Mouse (Mus musculus): ENCODE data around the gene Pfkfb4. TPM values are rescaled to one million over a fixed set of nuclear protein-coding genes. Genes with fewer than 3 reads are reported as not detected.

The Pfkfb4 gene
- polyA plus RNA-seq, 1 experiment from 2014 or later, result 7.8 TPM

- no peaks in the 10 kb centered on the region for H3K9me3 ChIP-seq (replicated peaks; ENCODE audit: control insufficient read depth, low read length)
- H3K36me3 ChIP-seq (replicated peaks; ENCODE audit: control insufficient read depth, insufficient read depth, low read depth, low read length), result no peaks in the 10 kb centered on the region
- peaks cover 6% of the 10 kb centered on the region for H3K27me3 ChIP-seq (ENCODE audit: control insufficient read depth, insufficient read depth, low read length)
- ATAC-seq (replicated peaks; ENCODE audit: insufficient number of reproducible peaks, low FRiP score, low TSS enrichment, low read depth) (no peak), DNase-seq (ENCODE audit: low spot score) (no peak)
- no peak overlapping the region for H3K9ac ChIP-seq (replicated peaks; ENCODE audit: low read length)
- H3K4me3 ChIP-seq (ENCODE audit: low read depth, low read length), result no peak overlapping the region
- no peak overlapping the region for H3K27ac ChIP-seq (replicated peaks; ENCODE audit: low read depth, low read length)
- H3K4me1 ChIP-seq (ENCODE audit: control insufficient read depth, insufficient read depth, low read length), result no peaks in the 10 kb centered on the region; the same call in none of the 2 replicates
- WGBS, result 89% methylated on average over 11 of the region's 11 CpGs
- no peak overlapping the region for H3K4me2 ChIP-seq (ENCODE audit: low read depth, low read length)
Measured at GRCm38 (mm10) chr9:108955846-108956245, 35.7 kb upstream of the Pfkfb4 start.

GRCm38 (mm10) chr9:108963577-108963976 lies 28.0 kb upstream of the Pfkfb4 start:
- Histone ChIP-seq H3K4me3 (ENCODE audit: low read depth, low read length) (no peak overlapping the region), H3K9me3 (replicated peaks; ENCODE audit: control insufficient read depth, low read length) (no peaks in the 10 kb centered on the region), H3K4me2 (ENCODE audit: low read depth, low read length) (no peak overlapping the region), H3K4me1 (ENCODE audit: control insufficient read depth, insufficient read depth, low read length) (no peaks in the 10 kb centered on the region), H3K9ac (replicated peaks; ENCODE audit: low read length) (no peak overlapping the region), H3K27me3 (ENCODE audit: control insufficient read depth, insufficient read depth, low read length) (no peaks in the 10 kb centered on the region), H3K36me3 (replicated peaks; ENCODE audit: control insufficient read depth, insufficient read depth, low read depth, low read length) (no peaks in the 10 kb centered on the region), H3K27ac (replicated peaks; ENCODE audit: low read depth, low read length) (no peak overlapping the region)
- DNase-seq (ENCODE audit: low spot score), result no peak
- no peak for ATAC-seq (replicated peaks; ENCODE audit: insufficient number of reproducible peaks, low FRiP score, low TSS enrichment, low read depth)
- WGBS, result 77% methylated on average over 3 of the region's 3 CpGs

GRCm38 (mm10) chr9:108964338-108964737 lies 27.2 kb upstream of the Pfkfb4 start:
- Histone ChIP-seq H3K4me2 (ENCODE audit: low read depth, low read length) (no peak overlapping the region; the same call in 1 of the 2 replicates), H3K27me3 (ENCODE audit: control insufficient read depth, insufficient read depth, low read length) (no peaks in the 10 kb centered on the region), H3K36me3 (replicated peaks; ENCODE audit: control insufficient read depth, insufficient read depth, low read depth, low read length) (no peaks in the 10 kb centered on the region), H3K4me1 (ENCODE audit: control insufficient read depth, insufficient read depth, low read length) (no peaks in the 10 kb centered on the region), H3K27ac (replicated peaks; ENCODE audit: low read depth, low read length) (no peak overlapping the region), H3K9ac (replicated peaks; ENCODE audit: low read length) (no peak overlapping the region), H3K4me3 (ENCODE audit: low read depth, low read length) (no peak overlapping the region), H3K9me3 (replicated peaks; ENCODE audit: control insufficient read depth, low read length) (no peaks in the 10 kb centered on the region)
- 75% methylated on average over 6 of the region's 6 CpGs for WGBS
- no peak for DNase-seq (ENCODE audit: low spot score)
- ATAC-seq (replicated peaks; ENCODE audit: insufficient number of reproducible peaks, low FRiP score, low TSS enrichment, low read depth), result no peak

- no peaks in the 10 kb centered on the region for H3K4me1 ChIP-seq (ENCODE audit: control insufficient read depth, insufficient read depth, low read length)
- DNase-seq (ENCODE audit: low spot score), result no peak
- ATAC-seq (replicated peaks; ENCODE audit: insufficient number of reproducible peaks, low FRiP score, low TSS enrichment, low read depth), result no peak
- WGBS, result 87% methylated on average over 8 of the region's 8 CpGs
- no peak overlapping the region for H3K4me2 ChIP-seq (ENCODE audit: low read depth, low read length)
- no peak overlapping the region for H3K9ac ChIP-seq (replicated peaks; ENCODE audit: low read length)
- H3K27me3 ChIP-seq (ENCODE audit: control insufficient read depth, insufficient read depth, low read length), result no peaks in the 10 kb centered on the region
- H3K36me3 ChIP-seq (replicated peaks; ENCODE audit: control insufficient read depth, insufficient read depth, low read depth, low read length), result no peaks in the 10 kb centered on the region
- H3K27ac ChIP-seq (replicated peaks; ENCODE audit: low read depth, low read length), result no peak overlapping the region
- H3K9me3 ChIP-seq (replicated peaks; ENCODE audit: control insufficient read depth, low read length), result no peaks in the 10 kb centered on the region
- no peak overlapping the region for H3K4me3 ChIP-seq (ENCODE audit: low read depth, low read length)
Measured at GRCm38 (mm10) chr9:108970623-108971022, 21.0 kb upstream of the Pfkfb4 start.

GRCm38 (mm10) chr9:108976483-108976882 lies 15.1 kb upstream of the Pfkfb4 start:
- H3K4me1 ChIP-seq (ENCODE audit: control insufficient read depth, insufficient read depth, low read length), result no peaks in the 10 kb centered on the region
- ATAC-seq (replicated peaks; ENCODE audit: insufficient number of reproducible peaks, low FRiP score, low TSS enrichment, low read depth), result no peak
- H3K4me2 ChIP-seq (ENCODE audit: low read depth, low read length), result no peak overlapping the region
- H3K9me3 ChIP-seq (replicated peaks; ENCODE audit: control insufficient read depth, low read length), result no peaks in the 10 kb centered on the region
- no peak overlapping the region for H3K4me3 ChIP-seq (ENCODE audit: low read depth, low read length)
- H3K27ac ChIP-seq (replicated peaks; ENCODE audit: low read depth, low read length), result no peak overlapping the region
- no peaks in the 10 kb centered on the region for H3K36me3 ChIP-seq (replicated peaks; ENCODE audit: control insufficient read depth, insufficient read depth, low read depth, low read length)
- DNase-seq (ENCODE audit: low spot score), result no peak
- no peaks in the 10 kb centered on the region for H3K27me3 ChIP-seq (ENCODE audit: control insufficient read depth, insufficient read depth, low read length)
- WGBS, result 83% methylated on average over 9 of the region's 9 CpGs
- H3K9ac ChIP-seq (replicated peaks; ENCODE audit: low read length), result no peak overlapping the region

GRCm38 (mm10) chr9:108977966-108978365 lies 13.6 kb upstream of the Pfkfb4 start:
- no peaks in the 10 kb centered on the region for H3K36me3 ChIP-seq (replicated peaks; ENCODE audit: control insufficient read depth, insufficient read depth, low read depth, low read length)
- no peak overlapping the region for H3K4me3 ChIP-seq (ENCODE audit: low read depth, low read length)
- WGBS, result 80% methylated on average over 7 of the region's 7 CpGs
- no peak overlapping the region for H3K4me2 ChIP-seq (ENCODE audit: low read depth, low read length)
- H3K4me1 ChIP-seq (ENCODE audit: control insufficient read depth, insufficient read depth, low read length), result no peaks in the 10 kb centered on the region
- DNase-seq (ENCODE audit: low spot score) (no peak), ATAC-seq (replicated peaks; ENCODE audit: insufficient number of reproducible peaks, low FRiP score, low TSS enrichment, low read depth) (no peak)
- H3K9ac ChIP-seq (replicated peaks; ENCODE audit: low read length), result no peak overlapping the region
- H3K9me3 ChIP-seq (replicated peaks; ENCODE audit: control insufficient read depth, low read length), result no peaks in the 10 kb centered on the region
- no peak overlapping the region for H3K27ac ChIP-seq (replicated peaks; ENCODE audit: low read depth, low read length)
- H3K27me3 ChIP-seq (ENCODE audit: control insufficient read depth, insufficient read depth, low read length), result no peaks in the 10 kb centered on the region

GRCm38 (mm10) chr9:108982498-108982897 lies 9.1 kb upstream of the Pfkfb4 start:
- H3K36me3 ChIP-seq (replicated peaks; ENCODE audit: control insufficient read depth, insufficient read depth, low read depth, low read length), result no peaks in the 10 kb centered on the region
- no peaks in the 10 kb centered on the region for H3K9me3 ChIP-seq (replicated peaks; ENCODE audit: control insufficient read depth, low read length)
- no peak for DNase-seq (ENCODE audit: low spot score)
- no peaks in the 10 kb centered on the region for H3K4me1 ChIP-seq (ENCODE audit: control insufficient read depth, insufficient read depth, low read length)
- WGBS, result 81% methylated on average over 8 of the region's 8 CpGs
- H3K4me2 ChIP-seq (ENCODE audit: low read depth, low read length), result no peak overlapping the region
- no peak overlapping the region for H3K9ac ChIP-seq (replicated peaks; ENCODE audit: low read length)
- no peak overlapping the region for H3K4me3 ChIP-seq (ENCODE audit: low read depth, low read length)
- no peak for ATAC-seq (replicated peaks; ENCODE audit: insufficient number of reproducible peaks, low FRiP score, low TSS enrichment, low read depth)
- no peaks in the 10 kb centered on the region for H3K27me3 ChIP-seq (ENCODE audit: control insufficient read depth, insufficient read depth, low read length)
- H3K27ac ChIP-seq (replicated peaks; ENCODE audit: low read depth, low read length), result no peak overlapping the region

- DNase-seq (ENCODE audit: low spot score) (no peak), ATAC-seq (replicated peaks; ENCODE audit: insufficient number of reproducible peaks, low FRiP score, low TSS enrichment, low read depth) (no peak)
- Histone ChIP-seq H3K27ac (replicated peaks; ENCODE audit: low read depth, low read length) (no peak overlapping the region), H3K27me3 (ENCODE audit: control insufficient read depth, insufficient read depth, low read length) (no peaks in the 10 kb centered on the region), H3K36me3 (replicated peaks; ENCODE audit: control insufficient read depth, insufficient read depth, low read depth, low read length) (no peaks in the 10 kb centered on the region), H3K4me3 (ENCODE audit: low read depth, low read length) (no peak overlapping the region), H3K4me2 (ENCODE audit: low read depth, low read length) (no peak overlapping the region), H3K4me1 (ENCODE audit: control insufficient read depth, insufficient read depth, low read length) (no peaks in the 10 kb centered on the region), H3K9ac (replicated peaks; ENCODE audit: low read length) (no peak overlapping the region), H3K9me3 (replicated peaks; ENCODE audit: control insufficient read depth, low read length) (no peaks in the 10 kb centered on the region)
- 82% methylated on average over 9 of the region's 9 CpGs for WGBS
Measured at GRCm38 (mm10) chr9:108983209-108983608, 8.4 kb upstream of the Pfkfb4 start.
